ENCODE assay signal across 8 mouse cellular contexts in genomic region chr17:33289039-33289875, GRCm38 (mm10). TPM values are rescaled to one million over a fixed set of nuclear protein-coding genes. Genes with fewer than 3 reads are reported as not detected.
DNase-seq lines count a peak whose midpoint lies in the region; ATAC-seq and TF ChIP-seq lines count a peak whose summit lies in the region.
"Not testable (repeated sequence)": the region's sequence is repeated elsewhere in the genome, so short reads cannot be mapped to it uniquely, and the experiment has no call there.

TSS of gene Zfp955b (plus strand) at chr17:33289544.

- not testable (repeated sequence) for H3K36me3 ChIP-seq in forebrain, embryonic 11.5 days (ENCODE audit: control insufficient read depth, insufficient read depth, low read length); heart, embryonic 10.5 days; hindbrain, embryonic 14.5 days (replicated peaks; ENCODE audit: control insufficient read depth, insufficient read depth); liver, embryonic 11.5 days (ENCODE audit: control insufficient read depth, insufficient read depth, low read length); midbrain, embryonic 13.5 days; stomach, postnatal 0 days (ENCODE audit: control insufficient read depth, insufficient read depth, low read length)

- no CpG with 5 or more reads among the region's 25 CpGs for WGBS in forebrain, embryonic 11.5 days
- WGBS in heart, embryonic 10.5 days = no CpG with 5 or more reads among the region's 25 CpGs
- WGBS in hindbrain, embryonic 14.5 days = no CpG with 5 or more reads among the region's 25 CpGs
- no CpG with 5 or more reads among the region's 25 CpGs for WGBS in liver, embryonic 11.5 days
- no CpG with 5 or more reads among the region's 25 CpGs for WGBS in midbrain, embryonic 13.5 days
- no CpG with 5 or more reads among the region's 25 CpGs for WGBS in stomach, postnatal 0 days

- TF ChIP-seq CTCF in stomach, postnatal 0 days (IDR thresholded peaks at IDR 0.05; ENCODE audit: low read depth) = not testable (repeated sequence)

- peak; percentile 99 for ATAC-seq in forebrain, embryonic 11.5 days (replicated peaks; ENCODE audit: low FRiP score)
- peak; percentile 100 for ATAC-seq in hindbrain, embryonic 14.5 days (ENCODE audit: low FRiP score)
- ATAC-seq in liver, embryonic 11.5 days (replicated peaks; ENCODE audit: low FRiP score) = peak; percentile 98
- peak; percentile 99 for ATAC-seq in midbrain, embryonic 13.5 days
- peak; percentile 99 for ATAC-seq in stomach, postnatal 0 days (ENCODE audit: low FRiP score, low TSS enrichment)

- H3K27ac ChIP-seq in forebrain, embryonic 11.5 days (ENCODE audit: low read depth, low read length); heart, embryonic 10.5 days; hindbrain, embryonic 14.5 days; liver, embryonic 11.5 days (ENCODE audit: low read depth, low read length); midbrain, embryonic 13.5 days; stomach, postnatal 0 days (replicated peaks): not testable (repeated sequence)

- not testable (repeated sequence) for H3K4me3 ChIP-seq in forebrain, embryonic 11.5 days (ENCODE audit: low read depth, low read length); heart, embryonic 10.5 days; hindbrain, embryonic 14.5 days (replicated peaks; ENCODE audit: low read length); liver, embryonic 11.5 days (ENCODE audit: low read depth, low read length); midbrain, embryonic 13.5 days (replicated peaks); stomach, postnatal 0 days (ENCODE audit: low read depth, low read length)

- H3K27me3 ChIP-seq in forebrain, embryonic 11.5 days (ENCODE audit: control insufficient read depth, insufficient read depth, low read length); heart, embryonic 10.5 days (ENCODE audit: insufficient read depth, poor library complexity, severe bottlenecking); hindbrain, embryonic 14.5 days (ENCODE audit: control insufficient read depth, insufficient read depth, low read length); liver, embryonic 11.5 days (replicated peaks; ENCODE audit: control insufficient read depth, insufficient read depth, low read length); midbrain, embryonic 13.5 days; stomach, postnatal 0 days (ENCODE audit: control insufficient read depth, insufficient read depth, low read length): not testable (repeated sequence)

- not testable (repeated sequence) for TF ChIP-seq EP300 in stomach, postnatal 0 days (optimal IDR thresholded peaks at IDR 0.05)

- not testable (repeated sequence) for DNase-seq in adrenal gland, postnatal 25 days; forebrain, embryonic 11.5 days (ENCODE audit: low spot score); heart, embryonic 10.5 days (ENCODE audit: low spot score); hindbrain, embryonic 14.5 days (ENCODE audit: low spot score); layer of hippocampus, postnatal 14 days (ENCODE audit: low spot score in 2 of 2); liver, embryonic 11.5 days (ENCODE audit: low spot score); stomach, postnatal 0 days (ENCODE audit: low spot score)

- H3K4me1 ChIP-seq in forebrain, embryonic 11.5 days (replicated peaks; ENCODE audit: control insufficient read depth, insufficient read depth, low read length); heart, embryonic 10.5 days; hindbrain, embryonic 14.5 days (replicated peaks; ENCODE audit: control insufficient read depth, insufficient read depth, low read length); liver, embryonic 11.5 days (replicated peaks; ENCODE audit: control insufficient read depth, insufficient read depth, low read length); midbrain, embryonic 13.5 days (replicated peaks); stomach, postnatal 0 days (replicated peaks; ENCODE audit: control insufficient read depth, insufficient read depth): not testable (repeated sequence)

- H3K9ac ChIP-seq in forebrain, embryonic 11.5 days (ENCODE audit: low read length); hindbrain, embryonic 14.5 days; liver, embryonic 11.5 days (ENCODE audit: low read depth, low read length); midbrain, embryonic 13.5 days (replicated peaks); stomach, postnatal 0 days (ENCODE audit: low read length): not testable (repeated sequence)

- not testable (repeated sequence) for H3K4me2 ChIP-seq in forebrain, embryonic 11.5 days (ENCODE audit: low read depth, low read length, severe bottlenecking); stomach, postnatal 0 days (replicated peaks; ENCODE audit: low read depth)
- peak within 1 kb of the TSS; percentile 31 for H3K4me2 ChIP-seq in hindbrain, embryonic 14.5 days (replicated peaks)
- peak within 1 kb of the TSS; percentile 33; the same call in 1 of the 2 replicates for H3K4me2 ChIP-seq in liver, embryonic 11.5 days
- peak within 1 kb of the TSS; percentile 32 for H3K4me2 ChIP-seq in midbrain, embryonic 13.5 days (replicated peaks)

- not testable (repeated sequence) for H3K9me3 ChIP-seq in forebrain, embryonic 11.5 days (ENCODE audit: control insufficient read depth, low read length); heart, embryonic 10.5 days; hindbrain, embryonic 14.5 days (ENCODE audit: control insufficient read depth, low read length); liver, embryonic 11.5 days (ENCODE audit: control insufficient read depth, low read length); midbrain, embryonic 13.5 days; stomach, postnatal 0 days (ENCODE audit: control insufficient read depth, low read length)

RNA-seq across cellular contexts. Expression of gene Zfp955b, which starts in this region (rescaled TPM):
- 16.9 and 17.9 TPM in 2 replicates for total RNA-seq in adrenal gland, postnatal 25 days (2021)
- polyA plus RNA-seq in forebrain, embryonic 11.5 days (2014; fragmentation: Nextera tagmentation; extraction: Ambion mirVana) = 9.3 and 10.1 TPM in 2 replicates
- 8.2 and 10.2 TPM in 2 replicates for polyA plus RNA-seq in heart, embryonic 10.5 days (2016; fragmentation: Nextera tagmentation; extraction: Ambion mirVana)
- 17.1 and 17.7 TPM in 2 replicates for polyA plus RNA-seq in hindbrain, embryonic 14.5 days (2014; fragmentation: Nextera tagmentation; extraction: Ambion mirVana)
- total RNA-seq in layer of hippocampus, postnatal 14 days (2021) = 10 to 100 TPM; 26.8 to 31.8 TPM
- 4.8 and 6.1 TPM in 2 replicates for polyA plus RNA-seq in liver, embryonic 11.5 days (2014; fragmentation: Nextera tagmentation; extraction: Ambion mirVana)
- polyA plus RNA-seq in midbrain, embryonic 13.5 days (2015; fragmentation: Nextera tagmentation; extraction: Ambion mirVana) = 17.6 and 19.6 TPM in 2 replicates
- 4.5 and 4.9 TPM in 2 replicates for polyA plus RNA-seq in stomach, postnatal 0 days (2015; fragmentation: Nextera tagmentation; extraction: Ambion mirVana)
